Comparison of ENCODE assay signal across 22 mouse cellular contexts in genomic region chr2:24384393-24384792, GRCm38 (mm10). TPM values are rescaled to one million over a fixed set of nuclear protein-coding genes. Genes with fewer than 3 reads are reported as not detected.
DNase-seq lines count a peak whose midpoint lies in the region; ATAC-seq lines count a peak whose summit lies in the region.
"Had no signal": no experiment of that assay in that cellular context is flagged by ENCODE, and none has a peak within 500 bp of the region (broad histone marks: within the 10 kb centered on the region; RNA-seq: fewer than 3 reads in every experiment).

No protein-coding gene starts in this region.

- DNase-seq in thymus, postnatal 0 days (ENCODE audit: low spot score): peak; percentile 5
- no peak for DNase-seq in thymus, postnatal 36 days
- DNase-seq in liver, embryonic 13.5 days: no peak
- DNase-seq in forebrain, embryonic 11.5 days (ENCODE audit: low spot score): no peak
- DNase-seq in left cerebral cortex, postnatal 36 days (ENCODE audit: low spot score in 2 of 2): no peak
- DNase-seq: cerebellum, adult 11-12 months; cerebellum, postnatal 14 days; heart, postnatal 10 days; kidney, postnatal 36 days; layer of hippocampus, adult 9-11 months; lung, embryonic 14.5 days had no signal

- no peaks in the 10 kb centered on the region for H3K36me3 ChIP-seq in intestine, embryonic 15.5 days
- no peaks in the 10 kb centered on the region for H3K36me3 ChIP-seq in liver, embryonic 13.5 days
- no peaks in the 10 kb centered on the region for H3K36me3 ChIP-seq in stomach, embryonic 16.5 days (ENCODE audit: control insufficient read depth, insufficient read depth, low read length)
- no peaks in the 10 kb centered on the region for H3K36me3 ChIP-seq in forebrain, embryonic 11.5 days (ENCODE audit: control insufficient read depth, insufficient read depth, low read length)
- H3K36me3 ChIP-seq in midbrain, embryonic 16.5 days (ENCODE audit: control insufficient read depth, insufficient read depth, low read length): no peaks in the 10 kb centered on the region
- H3K36me3 ChIP-seq: forebrain, embryonic 10.5 days; midbrain, embryonic 12.5 days had no signal

- no peaks in the 10 kb centered on the region for H3K9me3 ChIP-seq in intestine, embryonic 15.5 days
- H3K9me3 ChIP-seq in liver, embryonic 13.5 days (replicated peaks): no peaks in the 10 kb centered on the region
- no peaks in the 10 kb centered on the region for H3K9me3 ChIP-seq in stomach, embryonic 16.5 days (replicated peaks; ENCODE audit: control insufficient read depth, low read length)
- H3K9me3 ChIP-seq in forebrain, embryonic 11.5 days (ENCODE audit: control insufficient read depth, low read length): no peaks in the 10 kb centered on the region
- no peaks in the 10 kb centered on the region for H3K9me3 ChIP-seq in midbrain, embryonic 16.5 days (replicated peaks; ENCODE audit: control insufficient read depth, low read length, poor library complexity, severe bottlenecking)
- H3K9me3 ChIP-seq: forebrain, embryonic 10.5 days; midbrain, embryonic 12.5 days had no signal

- intact Hi-C loops in left cerebral cortex, postnatal 36 days (cut with DNase I): no loop called here

- H3K4me3 ChIP-seq in intestine, embryonic 15.5 days (replicated peaks): no peak overlapping the region
- H3K4me3 ChIP-seq in liver, embryonic 13.5 days (replicated peaks): peak overlapping the region; percentile 64; the same call in 1 of the 2 replicates
- no peak overlapping the region for H3K4me3 ChIP-seq in stomach, embryonic 16.5 days (replicated peaks; ENCODE audit: low read length)
- no peak overlapping the region for H3K4me3 ChIP-seq in forebrain, embryonic 11.5 days (ENCODE audit: low read depth, low read length)
- H3K4me3 ChIP-seq in midbrain, embryonic 16.5 days (ENCODE audit: low read depth, low read length): no peak overlapping the region
- H3K4me3 ChIP-seq: forebrain, embryonic 10.5 days; left cerebral cortex, adult 2 months; midbrain, embryonic 12.5 days; myocyte had no signal

- peaks cover 11% of the 10 kb centered on the region for H3K4me1 ChIP-seq in intestine, embryonic 15.5 days (replicated peaks)
- H3K4me1 ChIP-seq in liver, embryonic 13.5 days (replicated peaks): peaks cover 67% of the 10 kb centered on the region
- H3K4me1 ChIP-seq in stomach, embryonic 16.5 days (ENCODE audit: control insufficient read depth, insufficient read depth, low read length): peaks cover 9% of the 10 kb centered on the region; the same call in 1 of the 2 replicates
- H3K4me1 ChIP-seq in forebrain, embryonic 11.5 days (replicated peaks; ENCODE audit: control insufficient read depth, insufficient read depth, low read length): no peaks in the 10 kb centered on the region
- H3K4me1 ChIP-seq in midbrain, embryonic 16.5 days (ENCODE audit: control insufficient read depth, insufficient read depth, low read length): no peaks in the 10 kb centered on the region
- H3K4me1 ChIP-seq: forebrain, embryonic 10.5 days; midbrain, embryonic 12.5 days had no signal

- no peak overlapping the region for H3K9ac ChIP-seq in intestine, embryonic 15.5 days
- peak overlapping the region; percentile 74; the same call in 1 of the 2 replicates for H3K9ac ChIP-seq in liver, embryonic 13.5 days
- no peak overlapping the region; the same call in 1 of the 2 replicates for H3K9ac ChIP-seq in stomach, embryonic 16.5 days (ENCODE audit: low read length)
- H3K9ac ChIP-seq in forebrain, embryonic 11.5 days (ENCODE audit: low read length): no peak overlapping the region
- H3K9ac ChIP-seq in midbrain, embryonic 16.5 days (ENCODE audit: low read depth, low read length): no peak overlapping the region
- H3K9ac ChIP-seq: lung, embryonic 14.5 days; midbrain, embryonic 12.5 days had no signal

- ATAC-seq in intestine, embryonic 15.5 days: peak; percentile 59
- ATAC-seq in liver, embryonic 13.5 days (ENCODE audit: low read depth): no peak
- no peak for ATAC-seq in stomach, embryonic 16.5 days (ENCODE audit: insufficient read depth, low FRiP score)
- ATAC-seq in forebrain, embryonic 11.5 days (replicated peaks; ENCODE audit: low FRiP score): no peak
- ATAC-seq in midbrain, embryonic 16.5 days: no peak
- ATAC-seq: Patski had no signal

- H3K4me2 ChIP-seq in intestine, embryonic 15.5 days (replicated peaks): peak overlapping the region; percentile 29; the same call in 1 of the 2 replicates
- H3K4me2 ChIP-seq in liver, embryonic 13.5 days: peak overlapping the region; percentile 81
- no peak overlapping the region for H3K4me2 ChIP-seq in stomach, embryonic 16.5 days (ENCODE audit: low read depth, low read length)
- no peak overlapping the region for H3K4me2 ChIP-seq in forebrain, embryonic 11.5 days (ENCODE audit: low read depth, low read length, severe bottlenecking)
- no peak overlapping the region for H3K4me2 ChIP-seq in midbrain, embryonic 16.5 days (ENCODE audit: low read length)
- H3K4me2 ChIP-seq: lung, embryonic 14.5 days; midbrain, embryonic 12.5 days had no signal

- peak overlapping the region; percentile 29 for H3K27ac ChIP-seq in intestine, embryonic 15.5 days
- H3K27ac ChIP-seq in liver, embryonic 13.5 days: peak overlapping the region; percentile 8; the same call in 1 of the 2 replicates
- H3K27ac ChIP-seq in stomach, embryonic 16.5 days (ENCODE audit: low read length): peak overlapping the region; percentile 62; the same call in 1 of the 2 replicates
- H3K27ac ChIP-seq in forebrain, embryonic 11.5 days (ENCODE audit: low read depth, low read length): no peak overlapping the region
- no peak overlapping the region for H3K27ac ChIP-seq in midbrain, embryonic 16.5 days (ENCODE audit: low read length)
- H3K27ac ChIP-seq: forebrain, embryonic 10.5 days; left cerebral cortex, adult 2 months; midbrain, embryonic 12.5 days had no signal

- H3K27me3 ChIP-seq in intestine, embryonic 15.5 days (replicated peaks): no peaks in the 10 kb centered on the region
- H3K27me3 ChIP-seq in liver, embryonic 13.5 days: no peaks in the 10 kb centered on the region
- H3K27me3 ChIP-seq in stomach, embryonic 16.5 days (ENCODE audit: control insufficient read depth, insufficient read depth, low read length): no peaks in the 10 kb centered on the region
- no peaks in the 10 kb centered on the region for H3K27me3 ChIP-seq in forebrain, embryonic 11.5 days (ENCODE audit: control insufficient read depth, insufficient read depth, low read length)
- H3K27me3 ChIP-seq in midbrain, embryonic 16.5 days (ENCODE audit: control insufficient read depth, insufficient read depth, low read depth, low read length): no peaks in the 10 kb centered on the region
- H3K27me3 ChIP-seq: midbrain, embryonic 12.5 days; Patski had no signal

RNA-seq across cellular contexts. Expression of gene Psd4, which starts 17.0 kb away (rescaled TPM):
- polyA plus RNA-seq in thymus, postnatal 0 days (2015; fragmentation: Nextera tagmentation; extraction: Ambion mirVana): 39.5 and 42.1 TPM in 2 replicates
- polyA plus RNA-seq in intestine, embryonic 15.5 days (2015; fragmentation: Nextera tagmentation; extraction: Ambion mirVana): 5.5 and 6.3 TPM in 2 replicates
- 9.1 and 10.0 TPM in 2 replicates for polyA plus RNA-seq in liver, embryonic 13.5 days (2015; fragmentation: Nextera tagmentation; extraction: Ambion mirVana)
- 9.4 and 10.2 TPM in 2 replicates for polyA plus RNA-seq in stomach, embryonic 16.5 days (2015; fragmentation: Nextera tagmentation; extraction: Ambion mirVana)
- 0.41 and 0.61 TPM in 2 replicates for polyA plus RNA-seq in forebrain, embryonic 11.5 days (2014; fragmentation: Nextera tagmentation; extraction: Ambion mirVana)
- 0.36 and 0.68 TPM in 2 replicates for polyA plus RNA-seq in midbrain, embryonic 16.5 days (2015; fragmentation: Nextera tagmentation; extraction: Ambion mirVana)
- total RNA-seq in left cerebral cortex, postnatal 36 days (2021): 1 to 10 TPM; 2.1 to 3.0 TPM
- polyA plus RNA-seq: myocyte had no signal

RNA-seq across cellular contexts. Expression of gene Il1rn, which starts 47.7 kb away (rescaled TPM):
- 3.9 TPM in 2 replicates for polyA plus RNA-seq in thymus, postnatal 0 days (2015; fragmentation: Nextera tagmentation; extraction: Ambion mirVana)
- polyA plus RNA-seq in intestine, embryonic 15.5 days (2015; fragmentation: Nextera tagmentation; extraction: Ambion mirVana): 0.68 and 2.4 TPM in 2 replicates
- polyA plus RNA-seq in liver, embryonic 13.5 days (2015; fragmentation: Nextera tagmentation; extraction: Ambion mirVana): 2.2 and 3.3 TPM in 2 replicates
- polyA plus RNA-seq in stomach, embryonic 16.5 days (2015; fragmentation: Nextera tagmentation; extraction: Ambion mirVana): 13.6 and 15.0 TPM in 2 replicates
- not detected in 2 replicates for polyA plus RNA-seq in forebrain, embryonic 11.5 days (2014; fragmentation: Nextera tagmentation; extraction: Ambion mirVana)
- not detected in 2 replicates for polyA plus RNA-seq in midbrain, embryonic 16.5 days (2015; fragmentation: Nextera tagmentation; extraction: Ambion mirVana)
- not detected for total RNA-seq in left cerebral cortex, postnatal 36 days (2021)
- total RNA-seq: gastrocnemius, adult 8-10 months; left cerebral cortex, adult 2 months had no signal
- polyA plus RNA-seq: forebrain, embryonic 10.5 days; hindbrain, embryonic 11.5 days; midbrain, embryonic 12.5 days; neural tube, embryonic 14.5 days had no signal

Comparison
In these comparisons a context has a peak if more than half of its experiments do, and no peak if none do; other contexts are left out.
1. H3K27ac ChIP-seq: peak in intestine, embryonic 15.5 days (single experiment), liver, embryonic 13.5 days (single experiment) and stomach, embryonic 16.5 days (single experiment); none in forebrain, embryonic 11.5 days (single experiment) and midbrain, embryonic 16.5 days (single experiment).
2. H3K4me2 ChIP-seq: peak in intestine, embryonic 15.5 days (single experiment) and liver, embryonic 13.5 days (single experiment); none in stomach, embryonic 16.5 days (single experiment), forebrain, embryonic 11.5 days (single experiment) and midbrain, embryonic 16.5 days (single experiment).